Mouse (Mus musculus): Measurements from ENCODE around the gene Itm2b. TPM values are rescaled to one million over a fixed set of nuclear protein-coding genes. Genes with fewer than 3 reads are reported as not detected.

Itm2b gene
- total and polyA plus RNA-seq, 2 experiments: 967 to 1,187 TPM

DNA sequence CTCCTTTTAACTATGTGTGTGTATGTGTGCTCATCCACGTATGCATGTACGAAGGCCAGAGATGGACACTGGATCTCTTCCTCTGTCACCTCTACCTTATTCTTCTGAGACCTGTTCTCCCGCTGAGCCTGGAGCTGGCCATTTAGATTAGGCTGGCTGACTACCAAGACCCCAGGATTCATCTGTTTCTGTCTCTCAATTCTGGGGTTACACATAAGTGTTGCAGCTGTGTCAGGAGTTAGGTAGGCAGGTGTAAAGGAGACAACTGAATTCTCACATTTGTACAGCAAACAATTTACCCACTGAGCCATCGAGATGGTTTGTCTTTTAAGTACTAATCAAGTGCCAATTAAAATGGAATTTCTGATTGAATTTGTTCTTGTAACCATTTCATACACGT is 72.2 kb downstream of the Itm2b start:
- no peaks in the 10 kb centered on the region for H3K4me1 ChIP-seq (ENCODE audit: control insufficient read depth, insufficient read depth, low read length)
- peaks cover 10% of the 10 kb centered on the region for H3K79me2 ChIP-seq (ENCODE audit: control insufficient read depth, insufficient read depth, low read length)
- no peak overlapping the region for H3K27ac ChIP-seq (replicated peaks; ENCODE audit: insufficient read depth, low read depth, low read length)
- no peaks in the 10 kb centered on the region for H3K36me3 ChIP-seq (ENCODE audit: control insufficient read depth, insufficient read depth, low read length)
- no peak overlapping the region for H3K9ac ChIP-seq (ENCODE audit: low read depth, low read length)
- H3K4me3 ChIP-seq (ENCODE audit: insufficient read depth, low read depth, low read length): no peak overlapping the region
- no peak for TF ChIP-seq POLR2A (IDR thresholded peaks at IDR 0.05; ENCODE audit: extremely low read depth, insufficient read depth, low read length)
- TF ChIP-seq CTCF (IDR thresholded peaks at IDR 0.05; ENCODE audit: low read depth, low read length): no peak
- H3K27me3 ChIP-seq (ENCODE audit: control insufficient read depth, insufficient read depth, low read length): no peaks in the 10 kb centered on the region
- 91% methylated on average over 5 of the region's 5 CpGs for WGBS
- no peak for DNase-seq (ENCODE audit: extremely low read depth, low read depth, low spot score)

Other genes starting within 250 kb of the Itm2b start
- 11.2 and 12.4 TPM in 2 replicates for gene Lpar6, start 147.4 kb downstream of the Itm2b start, total RNA-seq (2014; rRNA removed)
- gene Lpar6, start 147.4 kb downstream of the Itm2b start, polyA plus RNA-seq (2012; rRNA removed): 2.7 and 3.1 TPM in 2 replicates
- gene Rb1, start 59.5 kb downstream of the Itm2b start, total RNA-seq (2014; rRNA removed): 7.0 and 7.2 TPM in 2 replicates
- 1.1 and 1.2 TPM in 2 replicates for gene Rb1, start 59.5 kb downstream of the Itm2b start, polyA plus RNA-seq (2012; rRNA removed)
- 10.1 and 11.2 TPM in 2 replicates for gene Med4, start 124.7 kb upstream of the Itm2b start, total RNA-seq (2014; rRNA removed)
- 6.1 and 6.3 TPM in 2 replicates for gene Med4, start 124.7 kb upstream of the Itm2b start, polyA plus RNA-seq (2012; rRNA removed)
- 137 and 183 TPM in 2 replicates for gene Sucla2, start 140.0 kb upstream of the Itm2b start, total RNA-seq (2014; rRNA removed)
- gene Sucla2, start 140.0 kb upstream of the Itm2b start, polyA plus RNA-seq (2012; rRNA removed): 36.5 and 38.1 TPM in 2 replicates
- gene Nudt15, start 163.0 kb upstream of the Itm2b start, total RNA-seq (2014; rRNA removed): 1.1 and 1.2 TPM in 2 replicates
- 0.86 and 0.92 TPM in 2 replicates for gene Nudt15, start 163.0 kb upstream of the Itm2b start, polyA plus RNA-seq (2012; rRNA removed)